Mouse (Mus musculus) olfactory bulb, adult 2 months (tissue): Measurements from ENCODE around the gene Ssbp4.

Experiments used
- CTCF ChIP-seq: fragments of 200-500 bp; IDR thresholded peaks from 2 replicates; pipeline ENCODE4 v1.5.1; 2012; ENCODE audit warnings: low read depth, mild to moderate bottlenecking, low read length, moderate library complexity; ENCODE audit not compliant: insufficient read depth
- POLR2A ChIP-seq: fragments of 200-500 bp; IDR thresholded peaks from 2 replicates; pipeline ENCODE4 v1.6.1; 2012; ENCODE audit warnings: mild to moderate bottlenecking, low read depth, low read length, moderate library complexity; ENCODE audit not compliant: insufficient read depth

GRCm38 (mm10) chr8:70609849-70610795 lies 1.4 kb upstream of the Ssbp4 start:
- TF ChIP-seq CTCF (no peak), POLR2A (0 out of 2 replicates have a peak, but pooled peaks have one; percentile 17)
